Mouse (Mus musculus): ENCODE results near the gene 1500011B03Rik.

GRCm38 (mm10) chr5:114827427-114827826 lies 4.2 kb upstream of the 1500011B03Rik start:
- no peak for TF ChIP-seq CTCF (IDR thresholded peaks at IDR 0.05; ENCODE audit: low read depth, low read length)
- no peak for TF ChIP-seq POLR2A (IDR thresholded peaks at IDR 0.05; ENCODE audit: insufficient read depth, low read length)

All from ES-Bruce4 (cell line).